Mouse (Mus musculus) forebrain, postnatal 0 days (tissue): ENCODE results near the gene Tjap1. TPM values are rescaled to one million over a fixed set of nuclear protein-coding genes. Genes with fewer than 3 reads are reported as not detected.

Experiments used
- ATAC-seq: fragments of 200-750 bp; cut with Nextera tagmentation; 2 replicates; pipeline ENCODE4 v1.8.0; 2017; ENCODE audit warnings: mild to moderate bottlenecking, moderate library complexity
- DNase-seq: peaks from one replicate; pipeline ENCODE4 v3.0.0-alpha.2; 2015
- H3K27ac ChIP-seq: fragments of 300-500 bp; sonication (generic); 2 replicates; pipeline ENCODE4 v1.5.1; 2014; ENCODE audit warnings: low read depth, mild to moderate bottlenecking, antibody characterized with exemption, low read length, moderate library complexity, mixed read lengths
- H3K27me3 ChIP-seq: fragments of 300-500 bp; sonication (generic); 2 replicates; pipeline ENCODE4 v1.6.1; 2014; ENCODE audit warnings: mild to moderate bottlenecking, low read length, mixed read lengths; ENCODE audit not compliant: insufficient read depth
- H3K36me3 ChIP-seq: fragments of 300-500 bp; sonication (generic); 2 replicates; pipeline ENCODE4 v1.6.1; 2014; ENCODE audit warnings: mild to moderate bottlenecking, moderate library complexity; ENCODE audit not compliant: insufficient read depth
- H3K4me1 ChIP-seq: fragments of 300-500 bp; sonication (generic); 2 replicates; pipeline ENCODE4 v1.6.1; 2014; ENCODE audit warnings: antibody characterized with exemption; ENCODE audit not compliant: insufficient read depth
- H3K4me2 ChIP-seq: fragments of 300-500 bp; sonication (generic); 2 replicates; pipeline ENCODE4 v1.6.1; 2014; ENCODE audit warnings: low read depth, mild to moderate bottlenecking, moderate library complexity
- H3K4me3 ChIP-seq: fragments of 300-500 bp; sonication (generic); 2 replicates; pipeline ENCODE4 v1.5.1; 2014; ENCODE audit warnings: low read depth, low read length, mixed read lengths
- H3K9ac ChIP-seq: fragments of 300-500 bp; sonication (generic); 2 replicates; pipeline ENCODE4 v1.6.1; 2014; ENCODE audit warnings: mild to moderate bottlenecking
- H3K9me3 ChIP-seq: fragments of 300-500 bp; sonication (generic); 2 replicates; pipeline ENCODE4 v1.6.1; 2016; ENCODE audit warnings: low read length
- CTCF ChIP-seq: sonication (generic); IDR thresholded peaks from 2 replicates; pipeline ENCODE4 v1.5.1; 2016; ENCODE audit warnings: antibody characterized with exemption, control low read depth, low read depth
- WGBS: fragments of 180-500 bp; shearing (Covaris S2); extraction: QIAGEN DNeasy Blood & Tissue Kit; methylation state at CpG from one replicate; pipeline ENCODE4 v1.1.7; 2014; 5-methylcytosine and 5-hydroxymethylcytosine counted together
- microRNA counts: library from miRNA; unstranded; fragments of <30 nt; microRNA quantifications from one replicate; lab custom pipeline; 2015
- microRNA-seq, 2 experiments: library from miRNA; unstranded; fragments of <30 nt; microRNA quantifications; one replicate each; pipeline ENCODE4; 2016
- polyA plus RNA-seq: library from polyadenylated mRNA; unstranded; fragments of >200 nt; fragmentation: Nextera tagmentation; extraction: Ambion mirVana; gene quantifications from 2 replicates; pipeline ENCODE4 v1.2.1, GENCODE M21; 2015
- total RNA-seq: library from RNA; depleted of rRNA; stranded (reverse); fragments of >200 nt; gene quantifications from 2 replicates; pipeline ENCODE4 v1.2.3, GENCODE M21; 2014; rRNA removed

The Tjap1 gene
- total and polyA plus RNA-seq, 2 experiments from 2014 or later: 17.6 to 36.9 TPM

- TF ChIP-seq CTCF: no peak
- H3K9me3 ChIP-seq: no peaks in the 10 kb centered on the region
- no peaks in the 10 kb centered on the region for H3K27me3 ChIP-seq
- no peak overlapping the region for H3K4me2 ChIP-seq
- H3K27ac ChIP-seq: no peak overlapping the region
- DNase-seq (no peak), ATAC-seq (no peak)
- peaks cover 81% of the 10 kb centered on the region for H3K36me3 ChIP-seq
- no peak overlapping the region for H3K4me3 ChIP-seq
- WGBS: 100% methylated on average over 1 of the region's 1 CpGs
- no peaks in the 10 kb centered on the region for H3K4me1 ChIP-seq
- no peak overlapping the region for H3K9ac ChIP-seq
Observed at GRCm38 (mm10) chr17:46236067-46236466, 46.8 kb downstream of the Tjap1 start.

GRCm38 (mm10) chr17:46227576-46227975 is 55.2 kb downstream of the Tjap1 start:
- peaks cover 84% of the 10 kb centered on the region for H3K36me3 ChIP-seq
- no peak for ATAC-seq

GRCm38 (mm10) chr17:46221601-46222000 is 61.2 kb downstream of the Tjap1 start:
- Histone ChIP-seq H3K36me3 (peaks cover 86% of the 10 kb centered on the region), H3K4me3 (no peak overlapping the region), H3K27ac (no peak overlapping the region), H3K27me3 (no peaks in the 10 kb centered on the region), H3K4me1 (no peaks in the 10 kb centered on the region), H3K4me2 (no peak overlapping the region), H3K9me3 (no peaks in the 10 kb centered on the region), H3K9ac (no peak overlapping the region)
- 94% methylated on average over 3 of the region's 3 CpGs for WGBS
- TF ChIP-seq CTCF: no peak
- ATAC-seq (no peak), DNase-seq (no peak)

More at GRCm38 (mm10) chr17:46227576-46227975, 55.2 kb downstream of the Tjap1 start:
- TF ChIP-seq CTCF: no peak
- H3K4me3 ChIP-seq: no peak overlapping the region
- H3K27me3 ChIP-seq: no peaks in the 10 kb centered on the region
- DNase-seq: no peak
- no peaks in the 10 kb centered on the region for H3K4me1 ChIP-seq
- no peaks in the 10 kb centered on the region for H3K9me3 ChIP-seq
- no peak overlapping the region for H3K4me2 ChIP-seq
- H3K9ac ChIP-seq: no peak overlapping the region
- H3K27ac ChIP-seq: no peak overlapping the region
- WGBS: 87% methylated on average over 7 of the region's 7 CpGs

- Histone ChIP-seq H3K27me3 (no peaks in the 10 kb centered on the region), H3K4me3 (no peak overlapping the region), H3K27ac (no peak overlapping the region), H3K9me3 (no peaks in the 10 kb centered on the region), H3K9ac (no peak overlapping the region), H3K4me1 (no peaks in the 10 kb centered on the region), H3K36me3 (peaks cover 85% of the 10 kb centered on the region), H3K4me2 (no peak overlapping the region)
- TF ChIP-seq CTCF: no peak
- WGBS: 86% methylated on average over 3 of the region's 3 CpGs
- ATAC-seq: no peak
- DNase-seq: no peak
Observed at GRCm38 (mm10) chr17:46210550-46210949, 72.3 kb downstream of the Tjap1 start.

MicroRNAs encoded within 50 kb of the gene (microRNA counts, 519-probe panel; counts per million panel counts)
- microRNA mmu-miR-693-3p (lab: Ali Mortazavi, UCI) (not detected), microRNA mmu-miR-693-5p (lab: Ali Mortazavi, UCI) (not detected)

Small RNAs within 50 kb of the gene (microRNA-seq; reads per million reads assigned to microRNA genes)
- gene Mir693: 0 to 0.12 reads per million in 2 experiments

Other genes with a start within 250 kb of the Tjap1 start
- gene Mrps18a, start 172.0 kb downstream of the Tjap1 start, total RNA-seq: 72.9 and 79.4 TPM in 2 replicates
- 171 and 176 TPM in 2 replicates for gene Mrps18a, start 172.0 kb downstream of the Tjap1 start, polyA plus RNA-seq
- 63.7 and 94.6 TPM in 2 replicates for gene Rsph9, start 138.8 kb downstream of the Tjap1 start, total RNA-seq
- gene Rsph9, start 138.8 kb downstream of the Tjap1 start, polyA plus RNA-seq: 87.0 and 101 TPM in 2 replicates
- gene Mad2l1bp, start 129.5 kb downstream of the Tjap1 start, total RNA-seq: 11.6 and 14.1 TPM in 2 replicates
- gene Mad2l1bp, start 129.5 kb downstream of the Tjap1 start, polyA plus RNA-seq: 21.7 and 24.6 TPM in 2 replicates
- 79.0 and 91.8 TPM in 2 replicates for gene Gtpbp2, start 122.0 kb downstream of the Tjap1 start, total RNA-seq
- 14.8 and 19.8 TPM in 2 replicates for gene Gtpbp2, start 122.0 kb downstream of the Tjap1 start, polyA plus RNA-seq
- 9.6 and 11.7 TPM in 2 replicates for gene Polh, start 80.4 kb downstream of the Tjap1 start, total RNA-seq
- gene Polh, start 80.4 kb downstream of the Tjap1 start, polyA plus RNA-seq: 3.1 and 4.7 TPM in 2 replicates
- 52.6 and 61.5 TPM in 2 replicates for gene Xpo5, start 80.2 kb downstream of the Tjap1 start, total RNA-seq
- 18.1 and 23.2 TPM in 2 replicates for gene Xpo5, start 80.2 kb downstream of the Tjap1 start, polyA plus RNA-seq
- 51.1 and 82.9 TPM in 2 replicates for gene Polr1c, start 35.0 kb downstream of the Tjap1 start, total RNA-seq
- 57.6 and 59.6 TPM in 2 replicates for gene Polr1c, start 35.0 kb downstream of the Tjap1 start, polyA plus RNA-seq
- gene Yipf3, start 34.9 kb downstream of the Tjap1 start, total RNA-seq: 15.8 and 16.1 TPM in 2 replicates
- gene Yipf3, start 34.9 kb downstream of the Tjap1 start, polyA plus RNA-seq: 64.8 and 74.2 TPM in 2 replicates
- gene Lrrc73, start 29.5 kb downstream of the Tjap1 start, total RNA-seq: 51.5 and 56.6 TPM in 2 replicates
- gene Lrrc73, start 29.5 kb downstream of the Tjap1 start, polyA plus RNA-seq: 36.1 and 37.2 TPM in 2 replicates
- gene Dlk2, start 14.4 kb upstream of the Tjap1 start, total RNA-seq: 49.9 and 61.3 TPM in 2 replicates
- gene Dlk2, start 14.4 kb upstream of the Tjap1 start, polyA plus RNA-seq: 16.3 and 16.8 TPM in 2 replicates
- gene Abcc10, start 45.3 kb upstream of the Tjap1 start, total RNA-seq: 6.5 and 8.3 TPM in 2 replicates
- 3.7 and 5.0 TPM in 2 replicates for gene Abcc10, start 45.3 kb upstream of the Tjap1 start, polyA plus RNA-seq
- 26.1 and 28.3 TPM in 2 replicates for gene Zfp318, start 100.7 kb upstream of the Tjap1 start, total RNA-seq
- gene Zfp318, start 100.7 kb upstream of the Tjap1 start, polyA plus RNA-seq: 11.2 and 17.6 TPM in 2 replicates
- gene Crip3, start 145.9 kb upstream of the Tjap1 start, total RNA-seq: 0.52 and 1.1 TPM in 2 replicates
- 2.8 and 4.3 TPM in 2 replicates for gene Crip3, start 145.9 kb upstream of the Tjap1 start, polyA plus RNA-seq
- 0.24 TPM in 1 of 2 replicates, not detected in the other for gene Slc22a7, start 155.4 kb upstream of the Tjap1 start, total RNA-seq
- gene Slc22a7, start 155.4 kb upstream of the Tjap1 start, polyA plus RNA-seq: 0.11 and 0.13 TPM in 2 replicates
- gene Ttbk1, start 204.6 kb upstream of the Tjap1 start, total RNA-seq: 32.3 and 36.5 TPM in 2 replicates
- 4.2 and 5.6 TPM in 2 replicates for gene Ttbk1, start 204.6 kb upstream of the Tjap1 start, polyA plus RNA-seq
- 5.9 and 6.1 TPM in 2 replicates for gene Dnph1, start 213.7 kb upstream of the Tjap1 start, total RNA-seq
- 14.9 and 16.1 TPM in 2 replicates for gene Dnph1, start 213.7 kb upstream of the Tjap1 start, polyA plus RNA-seq